Mouse (Mus musculus) adrenal gland, postnatal 10 days (tissue): Measurements from ENCODE around the gene Cfdp1. TPM values are rescaled to one million over a fixed set of nuclear protein-coding genes. Genes with fewer than 3 reads are reported as not detected.

ENCODE experiments used
- DNase-seq: peaks from one replicate; pipeline ENCODE4 v3.0.0; 2021; ENCODE audit warnings: mixed read lengths
- long read RNA-seq, 2 experiments: library from polyadenylated mRNA; stranded (forward); transcript quantifications; one replicate each; pipeline ENCODE4 v2.0.0; 2021
- total RNA-seq, 2 experiments: library from RNA; stranded (reverse); gene quantifications; 2 replicates each; pipeline ENCODE4 v1.2.3; 2021

Gene Cfdp1
- 10 to 100 TPM; 69.4 to 73.4 TPM for total RNA-seq
- long read RNA-seq, experiment 1, transcript Cfdp1-201 (7 exons, 1,178 nt): major isoform, 156 of 188 reads
- long read RNA-seq, experiment 1, partial matches to known transcripts: 22 of 188 reads
- long read RNA-seq, experiment 1, other reads (novel, unspliced or antisense): 10 of 188 reads
- long read RNA-seq, experiment 2, transcript Cfdp1-201 (7 exons, 1,178 nt): major isoform, 78 of 117 reads
- long read RNA-seq, experiment 2, partial matches to known transcripts: 32 of 117 reads
- long read RNA-seq, experiment 2, other reads (novel, unspliced or antisense): 7 of 117 reads

DNA sequence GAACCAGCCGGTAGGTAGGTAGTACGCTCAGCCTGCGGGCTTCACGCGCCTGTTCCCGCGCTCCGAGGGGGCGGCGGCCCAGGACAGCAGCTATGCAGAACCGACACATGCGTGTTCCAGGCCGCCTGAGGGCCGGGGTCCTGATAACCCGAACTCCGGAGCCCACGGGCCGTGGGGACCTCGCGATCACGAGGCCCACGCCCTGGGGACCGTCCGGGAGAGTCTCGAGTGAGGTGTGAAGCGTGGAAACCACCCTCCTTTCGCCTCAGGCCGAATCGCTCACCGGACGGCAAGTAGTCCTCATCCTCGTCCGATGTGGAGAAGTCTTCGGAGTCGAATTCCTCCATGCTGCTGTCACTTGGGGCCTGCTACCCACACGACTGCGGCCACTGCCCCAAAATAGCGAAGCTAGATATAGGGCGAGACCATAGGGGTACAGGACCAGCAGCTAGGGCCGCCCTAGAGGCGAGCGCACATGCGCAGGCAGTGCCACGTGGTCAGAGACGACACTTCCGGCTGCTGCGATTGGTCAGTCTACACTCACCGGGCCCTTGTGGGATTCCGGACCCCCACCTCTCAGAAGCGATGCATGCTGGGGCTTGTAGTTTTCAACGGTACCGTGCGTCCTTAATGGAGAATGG, at the start of gene Cfdp1:
Gene Cfdp1 (minus strand): TSS at position 431 of the 641 bp plus-strand sequence.
- DNase-seq: peak; percentile 97

GRCm38 (mm10) chr8:111902080-111902479, 48.0 kb upstream of the Cfdp1 start:
- no peak for DNase-seq

GRCm38 (mm10) chr8:111898586-111898985, 44.5 kb upstream of the Cfdp1 start:
- no peak for DNase-seq

DNA sequence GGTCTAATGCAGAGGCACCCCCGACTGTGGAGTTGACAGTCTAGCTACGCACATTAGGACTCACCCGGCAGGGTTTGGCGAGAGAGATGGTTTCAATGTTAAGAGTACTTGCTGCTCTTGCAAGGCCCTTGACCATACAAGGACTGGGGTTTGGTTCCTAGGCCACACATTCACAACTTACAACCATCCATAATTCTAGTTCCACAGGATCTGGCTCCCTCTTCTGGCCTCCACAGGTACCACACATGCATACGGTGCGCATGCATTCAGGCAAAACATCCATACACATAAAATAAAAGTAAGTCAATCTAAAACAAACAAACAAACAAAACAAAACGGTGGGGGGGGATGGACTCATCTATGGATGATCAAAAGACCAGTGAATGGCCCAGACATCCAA, 40.9 kb upstream of the Cfdp1 start:
- DNase-seq: no peak

DNA sequence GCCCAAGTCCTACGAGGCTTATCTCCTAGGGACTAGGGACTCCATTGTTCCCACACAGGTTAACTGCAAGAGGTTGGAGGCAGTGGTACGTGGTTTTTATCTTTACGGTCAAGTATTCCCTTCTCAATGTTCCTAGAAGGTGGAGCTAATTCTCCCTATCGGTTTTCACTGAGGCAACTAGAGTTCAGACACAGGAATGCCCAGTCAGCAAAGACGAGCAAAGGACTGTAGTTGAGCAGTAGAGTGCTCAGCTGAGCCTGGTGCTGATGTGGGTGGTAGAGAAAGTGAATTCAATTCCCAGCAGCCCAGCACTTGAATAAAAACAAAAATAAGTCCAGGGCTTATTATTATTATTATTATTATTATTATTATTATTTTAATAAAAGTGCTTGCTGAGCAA, 38.5 kb upstream of the Cfdp1 start:
- DNase-seq: no peak

DNA sequence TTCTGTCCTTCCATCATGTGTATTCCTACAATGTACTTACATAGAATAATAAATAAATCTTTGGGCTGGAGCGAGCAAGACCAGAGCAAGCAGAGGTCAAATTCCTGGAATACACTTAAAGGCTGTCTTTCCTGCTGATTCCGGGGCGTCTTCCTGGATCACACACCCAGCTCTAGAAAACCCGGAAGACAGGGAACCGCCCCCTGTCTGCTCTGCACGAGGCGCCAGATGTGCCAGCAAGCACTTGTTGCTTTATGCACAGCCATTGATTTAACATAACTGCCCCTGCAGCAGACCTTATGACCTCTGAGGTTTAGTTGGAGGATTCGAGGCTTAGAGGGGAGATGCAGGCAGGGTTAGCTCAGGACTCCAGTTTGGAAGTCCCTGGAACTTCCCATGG, 37.9 kb upstream of the Cfdp1 start:
- DNase-seq: no peak

DNA sequence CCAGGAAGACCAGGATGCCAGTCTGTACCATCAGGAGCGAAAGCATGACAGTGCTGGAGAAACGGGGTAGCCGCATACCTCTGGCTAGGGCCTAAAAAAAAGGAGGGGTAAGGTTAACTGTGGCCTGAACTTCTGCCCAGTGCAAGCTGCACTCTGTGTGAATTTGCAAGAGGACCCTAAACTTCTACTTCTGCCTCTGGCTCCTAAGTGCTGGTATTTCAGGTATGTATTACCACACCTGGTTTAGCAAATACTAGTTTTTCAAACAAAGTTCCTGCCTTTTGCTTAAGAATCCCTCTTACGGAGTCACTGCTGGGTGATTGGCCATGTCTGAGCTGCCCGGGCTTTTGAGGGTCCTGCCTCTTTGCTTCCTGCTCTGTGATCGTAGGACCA, 36.8 kb upstream of the Cfdp1 start:
- DNase-seq: no peak

DNA sequence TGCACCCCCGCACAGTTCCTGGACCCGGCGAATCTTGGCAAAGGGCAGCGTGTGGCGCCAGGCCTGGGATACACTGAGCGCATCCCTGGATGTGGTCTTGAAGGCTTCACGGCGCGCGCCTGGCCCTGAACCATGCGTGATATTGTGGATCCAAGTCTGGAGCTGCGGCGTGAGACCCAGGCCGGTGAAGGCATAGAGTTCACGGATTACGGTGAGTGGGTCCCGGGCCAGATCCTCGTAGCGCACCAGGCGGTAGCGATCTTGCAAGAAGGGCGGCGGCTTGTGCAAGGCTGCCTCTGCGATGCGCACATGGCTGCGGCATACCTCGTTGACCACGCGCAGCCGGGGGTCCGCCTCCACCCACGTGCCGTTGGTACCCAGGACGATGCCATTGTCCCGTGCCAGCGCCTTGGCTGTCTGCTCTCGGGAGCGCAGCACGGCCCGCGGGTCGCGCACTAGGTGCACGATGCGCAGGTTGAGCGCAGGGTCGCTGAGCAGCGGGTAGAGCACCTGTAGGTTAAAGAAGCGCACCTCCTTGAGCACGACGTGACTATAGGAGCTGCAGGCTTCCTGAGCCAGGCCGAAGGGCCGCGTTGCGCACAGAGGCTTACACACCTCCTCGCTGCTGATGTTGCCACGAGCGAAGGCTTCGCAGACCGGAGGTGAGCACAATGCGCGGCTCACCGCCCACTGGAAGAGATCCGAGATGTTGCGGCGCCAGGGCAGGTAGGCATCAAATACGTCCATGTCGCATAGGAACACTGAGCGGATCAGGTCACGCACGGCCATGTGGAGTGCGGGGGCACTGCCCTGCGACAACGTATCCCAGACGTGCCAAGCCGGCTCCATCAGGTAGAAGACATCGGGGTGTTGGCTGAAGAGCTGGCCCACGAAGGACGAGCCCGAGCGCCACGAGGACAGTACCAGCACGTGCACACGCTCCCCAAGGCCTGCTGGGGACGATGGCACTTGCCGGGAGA, 36.1 kb upstream of the Cfdp1 start:
- DNase-seq: no peak

DNA sequence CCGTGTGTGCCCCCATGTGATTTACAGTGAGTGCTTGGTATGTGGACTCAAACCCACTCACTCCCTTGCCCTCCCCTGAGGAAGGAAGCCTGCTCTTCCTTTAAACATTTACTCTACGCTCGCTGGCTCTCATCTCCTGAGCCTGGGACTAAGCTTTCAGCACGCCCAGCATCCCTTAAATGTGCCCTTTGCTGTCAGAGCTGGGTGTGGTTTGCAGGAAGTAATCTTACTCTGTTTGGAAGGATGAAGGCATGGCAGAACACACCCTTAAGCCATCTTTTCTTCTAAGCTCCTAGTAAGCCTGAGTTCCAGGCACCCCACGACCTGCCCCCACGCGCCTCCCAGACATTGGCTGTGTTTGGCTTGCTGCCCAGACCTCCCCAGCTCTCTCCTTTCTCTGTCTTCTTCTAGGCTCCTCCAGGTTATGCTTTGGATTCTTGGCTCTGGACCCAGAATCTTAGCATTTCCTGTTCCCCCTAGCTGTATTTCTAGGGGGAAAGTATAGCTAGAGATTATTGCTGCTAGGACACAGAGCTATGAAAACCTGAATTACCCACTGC, 34.1 kb upstream of the Cfdp1 start:
- no peak for DNase-seq

GRCm38 (mm10) chr8:111887479-111887878, 33.4 kb upstream of the Cfdp1 start:
- no peak for DNase-seq

DNA sequence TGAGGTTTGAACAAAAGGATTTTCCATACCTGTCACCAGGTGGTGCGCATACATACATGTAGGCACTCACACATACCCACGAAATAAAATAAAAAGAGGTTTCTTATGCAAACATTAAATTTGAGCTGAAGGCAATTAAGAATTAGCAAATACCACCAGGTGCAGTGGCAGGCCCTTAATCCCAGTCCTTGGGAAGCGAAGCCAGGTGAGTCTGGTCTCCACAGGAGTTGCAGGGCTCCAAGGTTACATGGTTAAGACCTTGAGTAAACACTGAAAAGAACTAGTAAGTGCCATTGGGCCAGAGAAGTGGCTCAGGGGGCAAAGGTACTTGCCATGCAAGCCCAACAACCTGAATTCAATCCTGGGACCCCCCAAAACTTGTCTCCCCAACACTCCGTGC, 29.5 kb upstream of the Cfdp1 start:
- DNase-seq: no peak

- peak; percentile 69 for DNase-seq
Measured at GRCm38 (mm10) chr8:111881591-111881990, 27.5 kb upstream of the Cfdp1 start.

DNA sequence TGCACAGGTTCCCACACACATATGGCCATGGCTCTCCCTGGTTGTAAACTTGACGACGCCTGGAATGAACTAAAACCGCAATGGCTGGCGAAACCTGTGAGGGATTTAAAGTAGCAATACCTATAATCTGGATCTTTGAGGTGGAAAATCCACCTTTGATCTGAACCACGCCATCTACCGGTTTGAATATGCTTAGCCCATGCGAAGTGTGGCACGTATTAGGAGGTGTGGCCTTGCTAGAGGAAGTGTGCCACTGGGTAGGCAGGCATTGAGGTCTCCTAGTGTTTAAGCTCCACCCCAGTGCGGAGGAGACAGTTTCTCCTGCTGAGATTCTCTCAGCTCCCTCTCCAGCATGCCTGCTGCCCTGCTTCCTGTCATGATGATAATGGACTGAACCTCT, 23.6 kb upstream of the Cfdp1 start:
- no peak for DNase-seq

- peak; percentile 98 for DNase-seq
Measured at GRCm38 (mm10) chr8:111876355-111876948, 22.4 kb upstream of the Cfdp1 start, which contains the start of gene Tmem170. Gene Tmem170 (minus strand): TSS chr8:111876750.

- no peak for DNase-seq
Measured at GRCm38 (mm10) chr8:111875758-111876157, 21.7 kb upstream of the Cfdp1 start.

GRCm38 (mm10) chr8:111871278-111871677, 17.2 kb upstream of the Cfdp1 start:
- DNase-seq: no peak

DNA sequence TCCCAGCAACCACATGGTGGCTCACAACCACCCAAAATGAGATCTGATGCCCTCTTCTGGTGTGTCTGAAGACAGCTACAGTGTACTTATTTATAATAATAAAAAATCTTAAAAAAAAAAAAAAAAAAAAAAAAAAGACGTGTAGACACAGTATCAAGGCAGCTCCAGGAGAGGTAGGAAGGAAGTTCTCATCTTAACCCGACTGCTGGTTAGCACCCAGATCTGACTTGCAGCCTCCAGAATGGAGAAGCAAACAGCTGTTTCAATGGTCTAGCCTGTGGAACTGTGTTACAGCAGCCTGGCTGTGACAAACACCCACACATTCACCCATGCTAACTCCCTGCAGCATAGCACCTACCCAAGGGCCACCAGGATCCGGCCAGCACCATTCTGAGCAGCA, 16.3 kb upstream of the Cfdp1 start:
- DNase-seq: no peak

DNA sequence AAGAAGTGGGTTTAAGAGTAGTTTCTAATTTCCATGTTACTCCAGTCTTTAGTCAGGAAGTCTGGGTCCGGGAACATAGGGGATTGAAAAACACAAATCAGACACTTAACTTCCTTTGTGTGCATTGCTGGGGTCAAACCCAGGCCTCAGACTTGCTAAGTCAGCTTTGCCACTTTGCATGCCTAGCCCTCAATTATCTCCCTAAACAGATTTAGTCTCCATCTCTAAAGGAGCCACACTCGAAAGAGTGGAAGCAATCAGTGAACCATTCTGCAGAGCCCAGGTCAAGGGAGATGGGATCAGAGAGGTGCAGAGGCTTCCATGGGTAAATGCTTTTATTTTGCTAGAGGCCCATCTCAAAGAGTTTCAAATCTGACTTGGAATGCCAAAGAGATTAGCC, 14.6 kb upstream of the Cfdp1 start:
- DNase-seq: no peak

- no peak for DNase-seq
Measured at GRCm38 (mm10) chr8:111865857-111866256, 11.8 kb upstream of the Cfdp1 start.

GRCm38 (mm10) chr8:111865130-111865852, 11.2 kb upstream of the Cfdp1 start:
- no peak for DNase-seq

GRCm38 (mm10) chr8:111864648-111865047, 10.6 kb upstream of the Cfdp1 start:
- DNase-seq: no peak
